Mouse (Mus musculus) thymus, postnatal 4 days (tissue): Measurements from ENCODE around the gene Lrrc8a.

Experiments used
- DNase-seq: peaks from one replicate; pipeline ENCODE4 v3.0.0; 2021

Lrrc8a gene

GRCm38 (mm10) chr2:30239777-30240176 lies 2.3 kb downstream of the Lrrc8a start:
- DNase-seq: no peak

GRCm38 (mm10) chr2:30240267-30240666 lies 2.8 kb downstream of the Lrrc8a start, which contains the start of gene Gm28035:
Gene Gm28035, plus strand, starts transcription at chr2:30240567.
- no peak for DNase-seq

GRCm38 (mm10) chr2:30242509-30242908 lies 5.0 kb downstream of the Lrrc8a start:
- DNase-seq: no peak

- DNase-seq: no peak
Measured at GRCm38 (mm10) chr2:30243391-30243790, 5.9 kb downstream of the Lrrc8a start.

GRCm38 (mm10) chr2:30244595-30245178 lies 7.2 kb downstream of the Lrrc8a start:
- DNase-seq: no peak

GRCm38 (mm10) chr2:30247036-30247435 lies 9.5 kb downstream of the Lrrc8a start:
- no peak for DNase-seq

- no peak for DNase-seq
Measured at GRCm38 (mm10) chr2:30247681-30248080, 10.2 kb downstream of the Lrrc8a start.

GRCm38 (mm10) chr2:30249182-30249581 lies 11.7 kb downstream of the Lrrc8a start:
- no peak for DNase-seq

GRCm38 (mm10) chr2:30250166-30251128 lies 12.9 kb downstream of the Lrrc8a start:
- DNase-seq: no peak

GRCm38 (mm10) chr2:30251417-30252104 lies 14.0 kb downstream of the Lrrc8a start:
- peak; percentile 88 for DNase-seq

GRCm38 (mm10) chr2:30252521-30252920 lies 15.0 kb downstream of the Lrrc8a start:
- no peak for DNase-seq

- DNase-seq: no peak
Measured at GRCm38 (mm10) chr2:30253809-30254208, 16.3 kb downstream of the Lrrc8a start.

GRCm38 (mm10) chr2:30255631-30256395 lies 18.3 kb downstream of the Lrrc8a start:
- no peak for DNase-seq

- no peak for DNase-seq
Measured at GRCm38 (mm10) chr2:30256616-30257350, 19.3 kb downstream of the Lrrc8a start.

- DNase-seq: no peak
Measured at GRCm38 (mm10) chr2:30257699-30258460, 20.4 kb downstream of the Lrrc8a start.

- no peak for DNase-seq
Measured at GRCm38 (mm10) chr2:30258600-30258999, 21.1 kb downstream of the Lrrc8a start.

GRCm38 (mm10) chr2:30259131-30260064 lies 21.9 kb downstream of the Lrrc8a start:
- DNase-seq: no peak

GRCm38 (mm10) chr2:30261064-30261736 lies 23.7 kb downstream of the Lrrc8a start:
- DNase-seq: no peak
